Mouse (Mus musculus) spleen, postnatal 36 days (tissue): ENCODE measurements around the gene Gtpbp1.

Experiments used
- DNase-seq, 2 experiments: peaks; one replicate each; pipeline ENCODE4 v3.0.0; 2022; ENCODE audit warnings: low spot score in 2 of 2, mixed read lengths in 1 of 2

Gtpbp1 gene

GRCm38 (mm10) chr15:79685141-79685641, 5.5 kb upstream of the Gtpbp1 start:
- DNase-seq = no peak

GRCm38 (mm10) chr15:79686046-79686869, 4.4 kb upstream of the Gtpbp1 start:
- DNase-seq = no peak

GRCm38 (mm10) chr15:79687175-79687574, 3.5 kb upstream of the Gtpbp1 start:
- no peak for DNase-seq

GRCm38 (mm10) chr15:79687646-79688267, 2.9 kb upstream of the Gtpbp1 start, which contains the start of gene Josd1:
Josd1 (minus strand) TSS chr15:79687919.
- peak; percentile 95 for DNase-seq

GRCm38 (mm10) chr15:79688268-79688956, 2.2 kb upstream of the Gtpbp1 start:
- DNase-seq = no peak

GRCm38 (mm10) chr15:79689662-79690425, 801 bp upstream of the Gtpbp1 start:
- DNase-seq = no peak

- peak; percentile 16 to 41 for DNase-seq
Measured at GRCm38 (mm10) chr15:79691023-79691508, 421 bp downstream of the Gtpbp1 start.

- no peak for DNase-seq
Measured at GRCm38 (mm10) chr15:79692334-79692733, 1.7 kb downstream of the Gtpbp1 start.

- peak; percentile 43 to 50 for DNase-seq
Measured at GRCm38 (mm10) chr15:79693740-79694139, 3.1 kb downstream of the Gtpbp1 start.

GRCm38 (mm10) chr15:79694512-79694911, 3.9 kb downstream of the Gtpbp1 start:
- peak; percentile 19 to 43 for DNase-seq

- DNase-seq = peak; percentile 21 to 30
Measured at GRCm38 (mm10) chr15:79695516-79695915, 4.9 kb downstream of the Gtpbp1 start.

GRCm38 (mm10) chr15:79696508-79696907, 5.9 kb downstream of the Gtpbp1 start:
- no peak for DNase-seq

- no peak for DNase-seq
Measured at GRCm38 (mm10) chr15:79697011-79697410, 6.4 kb downstream of the Gtpbp1 start.

- DNase-seq = no peak
Measured at GRCm38 (mm10) chr15:79697558-79698187, 7.0 kb downstream of the Gtpbp1 start.

GRCm38 (mm10) chr15:79706603-79707214, 16.1 kb downstream of the Gtpbp1 start:
- DNase-seq = no peak

- DNase-seq = no peak
Measured at GRCm38 (mm10) chr15:79708229-79708822, 17.7 kb downstream of the Gtpbp1 start.

- no peak for DNase-seq
Measured at GRCm38 (mm10) chr15:79715646-79716045, 25.0 kb downstream of the Gtpbp1 start.

GRCm38 (mm10) chr15:79716710-79717109, 26.1 kb downstream of the Gtpbp1 start:
- DNase-seq = no peak

GRCm38 (mm10) chr15:79720267-79720666, 29.6 kb downstream of the Gtpbp1 start:
- no peak for DNase-seq

GRCm38 (mm10) chr15:79720796-79721195, 30.2 kb downstream of the Gtpbp1 start:
- DNase-seq = no peak
